ENCODE assay signal across 9 mouse cellular contexts in the genomic region with DNA sequence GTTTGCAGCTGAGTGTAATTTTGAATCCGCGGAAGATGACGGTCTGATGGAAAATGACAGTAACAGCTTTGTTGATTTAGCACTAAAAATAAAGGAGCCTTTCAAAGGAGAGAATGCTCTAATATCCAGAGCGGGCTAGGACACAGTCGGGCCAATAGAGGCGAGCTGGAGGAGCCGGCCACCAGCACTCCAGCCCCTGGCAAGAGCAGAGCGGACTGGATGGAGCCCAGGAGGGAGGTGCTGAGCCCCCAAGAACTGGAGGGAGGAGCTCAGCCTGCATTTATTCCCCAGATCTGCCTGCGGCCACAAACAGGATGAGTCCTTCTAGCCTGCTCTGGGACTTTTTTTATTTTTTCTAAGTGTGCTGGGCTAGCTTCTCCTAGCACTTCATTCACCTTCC.
DNase-seq lines count a peak whose midpoint lies in the region; ATAC-seq lines count a peak whose summit lies in the region.
"Had no signal": no experiment of that assay in that cellular context is flagged by ENCODE, and none has a peak within 500 bp of the region (broad histone marks: within the 10 kb centered on the region; RNA-seq: fewer than 3 reads in every experiment).

No protein-coding gene starts in this region.

- H3K4me2 ChIP-seq in heart, embryonic 11.5 days = no peak overlapping the region
- H3K4me2 ChIP-seq in embryonic facial prominence, embryonic 13.5 days = 0 out of 2 replicates have a peak overlapping the region, but pooled peaks have one; percentile 27
- H3K4me2 ChIP-seq: limb, embryonic 12.5 days had no signal

- peaks cover 2% of the 10 kb centered on the region; the same call in 1 of the 2 replicates for H3K4me1 ChIP-seq in heart, embryonic 11.5 days (ENCODE audit: control insufficient read depth, insufficient read depth, low read length)
- peaks cover 3% of the 10 kb centered on the region; the same call in 1 of the 2 replicates for H3K4me1 ChIP-seq in embryonic facial prominence, embryonic 13.5 days

- H3K4me3 ChIP-seq in heart, embryonic 11.5 days (ENCODE audit: low read depth, low read length) = no peak overlapping the region
- no peak overlapping the region for H3K4me3 ChIP-seq in embryonic facial prominence, embryonic 13.5 days
- H3K4me3 ChIP-seq: limb, embryonic 12.5 days had no signal

- H3K9me3 ChIP-seq in heart, embryonic 11.5 days (replicated peaks; ENCODE audit: control insufficient read depth, low read length) = 0 out of 2 replicates have a peak, but pooled peaks cover 3% of the 10 kb centered on the region
- H3K9me3 ChIP-seq in embryonic facial prominence, embryonic 13.5 days = peaks cover 4% of the 10 kb centered on the region; the same call in 1 of the 2 replicates

- intact Hi-C loops in heart, postnatal 36 days (cut with DNase I) = no loop called here

- no peak for ATAC-seq in heart, embryonic 11.5 days (replicated peaks; ENCODE audit: insufficient number of reproducible peaks, low FRiP score, low TSS enrichment)
- no peak; the same call in 1 of the 2 replicates for ATAC-seq in embryonic facial prominence, embryonic 13.5 days (ENCODE audit: insufficient number of reproducible peaks, insufficient read depth, low FRiP score, low TSS enrichment, low read depth)
- ATAC-seq in monocyte, adult 5-6 weeks (replicated peaks; ENCODE audit: insufficient number of reproducible peaks, low FRiP score, low TSS enrichment, poor library complexity, severe bottlenecking) = no peak

- no peak overlapping the region for H3K27ac ChIP-seq in heart, embryonic 11.5 days (ENCODE audit: low read depth, low read length)
- H3K27ac ChIP-seq in embryonic facial prominence, embryonic 13.5 days = no peak overlapping the region
- H3K27ac ChIP-seq: limb, embryonic 12.5 days had no signal

- WGBS in heart, embryonic 11.5 days (ENCODE audit: insufficient replicate concordance) = 53% methylated on average over 9 of the region's 9 CpGs
- WGBS in embryonic facial prominence, embryonic 13.5 days = 23% methylated on average over 9 of the region's 9 CpGs

- peaks cover 3% of the 10 kb centered on the region; the same call in 1 of the 2 replicates for H3K27me3 ChIP-seq in heart, embryonic 11.5 days (ENCODE audit: control insufficient read depth, insufficient read depth, low read length)
- H3K27me3 ChIP-seq in embryonic facial prominence, embryonic 13.5 days = no peaks in the 10 kb centered on the region
- H3K27me3 ChIP-seq: limb, embryonic 12.5 days had no signal

- no peak overlapping the region for H3K9ac ChIP-seq in heart, embryonic 11.5 days (ENCODE audit: low read depth, low read length)
- no peak overlapping the region for H3K9ac ChIP-seq in embryonic facial prominence, embryonic 13.5 days
- H3K9ac ChIP-seq: limb, embryonic 12.5 days had no signal

- peak; percentile 68 to 74 for DNase-seq in heart, adult 18-20 months
- peak; percentile 78 for DNase-seq in brain, adult 2 months (ENCODE audit: low read depth, low spot score)
- peak; percentile 54 to 60 for DNase-seq in heart, postnatal 36 days
- peak; percentile 63 for DNase-seq in lung, postnatal 14 days
- DNase-seq in yolk sac, embryonic 10.5 days (ENCODE audit: low spot score) = no peak

- H3K36me3 ChIP-seq in heart, embryonic 11.5 days (ENCODE audit: control insufficient read depth, insufficient read depth, low read length) = no peaks in the 10 kb centered on the region
- no peaks in the 10 kb centered on the region for H3K36me3 ChIP-seq in embryonic facial prominence, embryonic 13.5 days
- H3K36me3 ChIP-seq: limb, embryonic 12.5 days had no signal
